Mouse (Mus musculus) testis, adult 2 months (tissue): Measurements from ENCODE around the gene Cpsf6.

ENCODE experiments used
- CTCF ChIP-seq: fragments of 200-500 bp; IDR thresholded peaks from 2 replicates; pipeline ENCODE4 v1.5.1; 2012; ENCODE audit warnings: low read depth, mild to moderate bottlenecking, inconsistent platforms, low read length, moderate library complexity; ENCODE audit not compliant: control insufficient read depth, insufficient read depth, insufficient replicate concordance
- POLR2A ChIP-seq: fragments of 200-500 bp; IDR thresholded peaks from 2 replicates; pipeline ENCODE4 v1.6.1; 2012; ENCODE audit warnings: low read depth, mild to moderate bottlenecking, inconsistent platforms, low read length, moderate library complexity; ENCODE audit not compliant: control insufficient read depth

- TF ChIP-seq CTCF (no peak), POLR2A (no peak)
Observed at GRCm38 (mm10) chr10:117425907-117426614, 46.2 kb upstream of the Cpsf6 start.
